Mouse (Mus musculus) stomach, embryonic 15.5 days (tissue): Measurements from ENCODE around the gene Stx8. TPM values are rescaled to one million over a fixed set of nuclear protein-coding genes. Genes with fewer than 3 reads are reported as not detected.

Experiments
- ATAC-seq: fragments of 200-750 bp; cut with Nextera tagmentation; 2 replicates; pipeline ENCODE4 v1.8.0; 2017; ENCODE audit warnings: low read depth, moderate number of reproducible peaks, moderate TSS enrichment; ENCODE audit not compliant: insufficient read depth, low FRiP score
- H3K27ac ChIP-seq: fragments of 300-500 bp; sonication (generic); 2 replicates; pipeline ENCODE4 v1.5.1; 2015; ENCODE audit warnings: mild to moderate bottlenecking, inconsistent platforms
- H3K27me3 ChIP-seq: fragments of 300-500 bp; sonication (generic); replicated peaks from 2 replicates; pipeline ENCODE4 v1.6.1; 2015; ENCODE audit warnings: inconsistent platforms
- H3K36me3 ChIP-seq: fragments of 300-500 bp; sonication (generic); 2 replicates; pipeline ENCODE4 v1.6.1; 2015; ENCODE audit warnings: inconsistent platforms
- H3K4me1 ChIP-seq: fragments of 300-500 bp; sonication (generic); 2 replicates; pipeline ENCODE4 v1.6.1; 2015; ENCODE audit warnings: inconsistent platforms
- H3K4me2 ChIP-seq: fragments of 300-500 bp; sonication (generic); 2 replicates; pipeline ENCODE4 v1.6.1; 2015; ENCODE audit warnings: mild to moderate bottlenecking, inconsistent platforms
- H3K4me3 ChIP-seq: fragments of 300-500 bp; sonication (generic); replicated peaks from 2 replicates; pipeline ENCODE4 v1.5.1; 2015; ENCODE audit warnings: inconsistent platforms
- H3K9ac ChIP-seq: fragments of 300-500 bp; sonication (generic); 2 replicates; pipeline ENCODE4 v1.6.1; 2015; ENCODE audit warnings: inconsistent platforms
- H3K9me3 ChIP-seq: fragments of 300-500 bp; sonication (generic); 2 replicates; pipeline ENCODE4 v1.6.1; 2016; ENCODE audit warnings: inconsistent platforms
- WGBS: fragments of 180-500 bp; shearing (Covaris S2); methylation state at CpG from one replicate; pipeline ENCODE4 v1.1.7; 2015; 5-methylcytosine and 5-hydroxymethylcytosine counted together
- polyA plus RNA-seq: library from polyadenylated mRNA; unstranded; fragments of >200 nt; fragmentation: Nextera tagmentation; extraction: Ambion mirVana; gene quantifications from 2 replicates; pipeline ENCODE4 v1.2.1, GENCODE M21; 2015

Gene Stx8
- polyA plus RNA-seq, 1 experiment from 2014 or later = 55.9 TPM

- ATAC-seq = no peak
- H3K27me3 ChIP-seq = no peaks in the 10 kb centered on the region
- no peak overlapping the region for H3K4me3 ChIP-seq
- no peak overlapping the region for H3K27ac ChIP-seq
- H3K4me2 ChIP-seq = no peak overlapping the region
- no peaks in the 10 kb centered on the region for H3K36me3 ChIP-seq
- 76% methylated on average over 4 of the region's 4 CpGs for WGBS
- H3K9ac ChIP-seq = no peak overlapping the region
- no peaks in the 10 kb centered on the region for H3K4me1 ChIP-seq
- H3K9me3 ChIP-seq = no peaks in the 10 kb centered on the region
Measured at GRCm38 (mm10) chr11:68103480-68103879, 137.5 kb downstream of the Stx8 start.

- Histone ChIP-seq H3K9me3 (no peaks in the 10 kb centered on the region), H3K36me3 (no peaks in the 10 kb centered on the region), H3K27me3 (no peaks in the 10 kb centered on the region), H3K9ac (no peak overlapping the region), H3K4me2 (no peak overlapping the region), H3K4me1 (no peaks in the 10 kb centered on the region), H3K27ac (no peak overlapping the region), H3K4me3 (no peak overlapping the region)
- no peak for ATAC-seq
- 82% methylated on average over 3 of the region's 3 CpGs for WGBS
Measured at GRCm38 (mm10) chr11:68106053-68106452, 140.1 kb downstream of the Stx8 start.

DNA sequence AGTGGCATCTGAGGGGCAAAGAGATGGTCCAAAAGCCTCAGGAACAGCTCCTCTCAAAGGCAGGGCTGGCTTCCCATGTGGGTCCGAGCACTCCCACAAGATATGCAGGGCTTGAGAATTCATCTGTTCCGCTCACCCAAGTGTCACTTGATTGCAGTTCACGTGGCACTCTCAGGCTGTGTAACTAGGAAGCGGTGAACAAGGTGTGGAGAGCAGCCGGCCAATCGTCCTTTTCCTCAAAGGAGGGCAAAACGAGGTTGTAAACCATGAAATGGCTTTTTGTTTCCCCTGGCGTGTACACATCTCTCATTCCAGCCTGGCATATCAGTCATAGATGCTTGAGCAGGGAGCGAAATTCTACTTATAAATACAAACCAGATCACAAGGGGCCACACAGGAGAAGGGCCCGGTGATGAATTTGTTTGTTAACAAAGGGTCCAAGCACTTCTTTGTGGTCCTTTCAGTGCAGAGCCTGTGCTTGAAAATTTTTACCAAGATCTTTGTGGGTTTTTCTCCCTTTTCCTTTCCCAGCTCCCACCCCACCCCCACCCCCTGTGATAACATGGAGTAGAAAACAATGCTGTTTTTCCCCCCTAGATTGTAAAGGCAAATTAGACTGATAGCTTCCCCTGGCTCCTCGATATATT lies 147.6 kb downstream of the Stx8 start:
- Histone ChIP-seq H3K27ac (no peak overlapping the region), H3K36me3 (no peaks in the 10 kb centered on the region), H3K27me3 (no peaks in the 10 kb centered on the region), H3K9me3 (no peaks in the 10 kb centered on the region), H3K4me1 (no peaks in the 10 kb centered on the region), H3K4me3 (no peak overlapping the region), H3K4me2 (no peak overlapping the region), H3K9ac (no peak overlapping the region)
- WGBS = 51% methylated on average over 11 of the region's 11 CpGs
- ATAC-seq = no peak

- no peak overlapping the region for H3K9ac ChIP-seq
- H3K36me3 ChIP-seq = no peaks in the 10 kb centered on the region
- 40% methylated on average over 6 of the region's 6 CpGs for WGBS
- no peak overlapping the region for H3K4me3 ChIP-seq
- H3K4me1 ChIP-seq = no peaks in the 10 kb centered on the region
- no peak overlapping the region for H3K27ac ChIP-seq
- no peak overlapping the region for H3K4me2 ChIP-seq
- H3K9me3 ChIP-seq = no peaks in the 10 kb centered on the region
- ATAC-seq = no peak
- no peaks in the 10 kb centered on the region for H3K27me3 ChIP-seq
Measured at GRCm38 (mm10) chr11:68114202-68114601, 148.2 kb downstream of the Stx8 start.

- WGBS = 40% methylated on average over 4 of the region's 4 CpGs
- Histone ChIP-seq H3K27me3 (no peaks in the 10 kb centered on the region), H3K9me3 (no peaks in the 10 kb centered on the region), H3K9ac (no peak overlapping the region), H3K27ac (no peak overlapping the region), H3K4me3 (no peak overlapping the region), H3K36me3 (no peaks in the 10 kb centered on the region), H3K4me1 (no peaks in the 10 kb centered on the region), H3K4me2 (no peak overlapping the region)
- no peak for ATAC-seq
Measured at GRCm38 (mm10) chr11:68116157-68116556, 150.2 kb downstream of the Stx8 start.

- ATAC-seq = no peak
- Histone ChIP-seq H3K36me3 (no peaks in the 10 kb centered on the region), H3K27ac (no peak overlapping the region), H3K4me1 (no peaks in the 10 kb centered on the region), H3K4me2 (no peak overlapping the region), H3K4me3 (no peak overlapping the region), H3K9ac (no peak overlapping the region), H3K27me3 (no peaks in the 10 kb centered on the region), H3K9me3 (no peaks in the 10 kb centered on the region)
- 92% methylated on average over 10 of the region's 10 CpGs for WGBS
Measured at GRCm38 (mm10) chr11:68117878-68118660, 152.1 kb downstream of the Stx8 start.

GRCm38 (mm10) chr11:68118679-68119078 lies 152.7 kb downstream of the Stx8 start:
- H3K9me3 ChIP-seq = no peaks in the 10 kb centered on the region
- H3K9ac ChIP-seq = no peak overlapping the region
- H3K4me1 ChIP-seq = no peaks in the 10 kb centered on the region
- no peak overlapping the region for H3K27ac ChIP-seq
- no peak overlapping the region for H3K4me2 ChIP-seq
- no peaks in the 10 kb centered on the region for H3K27me3 ChIP-seq
- ATAC-seq = no peak
- WGBS = 79% methylated on average over 4 of the region's 4 CpGs
- H3K4me3 ChIP-seq = no peak overlapping the region
- H3K36me3 ChIP-seq = no peaks in the 10 kb centered on the region

DNA sequence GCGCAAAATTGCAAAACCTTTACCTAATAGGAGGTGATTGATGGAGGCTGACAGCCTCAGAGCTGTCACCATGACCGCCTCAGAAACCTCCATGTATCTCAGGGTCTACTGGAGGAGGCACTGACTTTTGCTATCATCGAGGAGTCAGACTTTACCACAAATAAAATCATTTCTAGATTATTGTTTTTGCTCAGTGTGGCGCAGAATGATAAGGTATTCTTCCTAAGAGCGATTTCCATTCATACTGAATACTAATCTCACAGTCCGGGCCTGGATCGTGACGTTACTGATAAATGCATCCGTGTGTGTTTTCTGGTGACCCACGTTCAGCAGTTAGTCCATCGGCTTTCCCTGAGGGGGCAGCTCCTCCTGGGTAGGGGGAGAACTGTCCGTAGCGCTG lies 153.1 kb downstream of the Stx8 start:
- no peak overlapping the region for H3K27ac ChIP-seq
- H3K4me3 ChIP-seq = no peak overlapping the region
- no peak overlapping the region for H3K9ac ChIP-seq
- H3K4me2 ChIP-seq = no peak overlapping the region
- no peaks in the 10 kb centered on the region for H3K4me1 ChIP-seq
- H3K36me3 ChIP-seq = no peaks in the 10 kb centered on the region
- no peak for ATAC-seq
- 80% methylated on average over 13 of the region's 13 CpGs for WGBS
- H3K9me3 ChIP-seq = no peaks in the 10 kb centered on the region
- H3K27me3 ChIP-seq = no peaks in the 10 kb centered on the region

DNA sequence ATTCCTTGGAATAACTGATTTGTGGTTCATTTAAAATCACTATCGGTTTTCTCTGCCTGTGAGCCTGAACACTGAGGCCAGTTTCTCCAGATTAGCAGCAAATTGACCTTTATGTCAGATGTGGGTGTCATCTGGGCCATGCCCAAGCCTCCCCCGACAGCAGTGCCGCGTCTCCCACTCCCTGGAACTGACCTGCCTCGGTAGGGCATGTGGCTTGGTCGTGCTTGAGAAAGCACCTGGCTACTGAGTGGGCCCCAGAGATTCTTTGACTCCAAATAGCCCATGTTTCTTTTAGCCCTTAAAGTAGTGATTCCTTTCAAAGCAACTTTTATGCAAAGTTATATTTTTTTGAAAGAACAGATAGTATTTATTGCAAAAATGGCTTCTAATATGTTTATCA lies 155.3 kb downstream of the Stx8 start:
- 46% methylated on average over 6 of the region's 6 CpGs for WGBS
- Histone ChIP-seq H3K4me2 (no peak overlapping the region), H3K27ac (no peak overlapping the region), H3K36me3 (no peaks in the 10 kb centered on the region), H3K27me3 (no peaks in the 10 kb centered on the region), H3K9ac (no peak overlapping the region), H3K4me3 (no peak overlapping the region), H3K9me3 (no peaks in the 10 kb centered on the region), H3K4me1 (no peaks in the 10 kb centered on the region)
- ATAC-seq = no peak

DNA sequence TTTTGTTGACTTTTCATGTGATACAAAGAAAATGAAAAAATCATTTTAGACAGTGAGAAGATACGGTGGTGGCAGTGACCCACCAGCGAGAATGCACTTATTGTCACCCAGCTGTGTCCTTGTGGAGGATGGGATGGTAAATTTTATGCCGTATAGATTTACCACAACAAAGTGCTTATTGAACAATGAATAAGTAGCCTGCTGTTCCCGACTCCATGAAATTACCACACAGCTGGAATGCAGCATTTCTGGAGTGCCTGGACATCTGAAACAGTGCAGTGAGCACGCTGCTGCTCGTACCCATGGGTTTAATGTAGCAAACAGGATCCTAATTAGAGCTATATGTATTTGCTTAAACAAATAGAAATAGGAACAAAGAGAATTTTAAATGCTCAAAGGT lies 155.7 kb downstream of the Stx8 start:
- H3K9me3 ChIP-seq = no peaks in the 10 kb centered on the region
- 59% methylated on average over 6 of the region's 6 CpGs for WGBS
- H3K4me2 ChIP-seq = no peak overlapping the region
- no peak overlapping the region for H3K4me3 ChIP-seq
- H3K27me3 ChIP-seq = no peaks in the 10 kb centered on the region
- H3K36me3 ChIP-seq = no peaks in the 10 kb centered on the region
- H3K4me1 ChIP-seq = no peaks in the 10 kb centered on the region
- no peak overlapping the region for H3K9ac ChIP-seq
- ATAC-seq = no peak
- H3K27ac ChIP-seq = no peak overlapping the region

DNA sequence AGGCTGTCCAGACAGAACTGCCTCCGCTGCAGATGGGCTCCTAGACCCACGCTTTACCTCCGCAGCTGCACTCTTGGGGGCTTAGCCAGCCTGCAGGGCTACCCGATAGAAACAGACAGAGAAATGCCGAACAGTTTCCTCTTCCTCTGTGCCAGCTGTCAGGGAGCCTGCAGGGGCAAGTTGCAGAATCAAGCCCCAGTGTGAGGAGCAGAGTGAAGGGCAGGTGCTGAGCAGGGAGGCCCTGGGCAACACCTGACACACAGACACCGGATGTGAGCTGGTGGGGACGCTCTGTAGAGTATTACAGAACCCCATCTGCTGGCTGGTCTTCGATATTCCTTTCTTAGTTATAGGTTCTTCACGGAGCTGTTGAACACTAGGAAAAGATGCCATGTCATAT lies 160.1 kb downstream of the Stx8 start:
- no peaks in the 10 kb centered on the region for H3K27me3 ChIP-seq
- H3K4me2 ChIP-seq = no peak overlapping the region
- H3K36me3 ChIP-seq = no peaks in the 10 kb centered on the region
- H3K9ac ChIP-seq = no peak overlapping the region
- H3K27ac ChIP-seq = no peak overlapping the region
- 83% methylated on average over 9 of the region's 9 CpGs for WGBS
- no peaks in the 10 kb centered on the region for H3K9me3 ChIP-seq
- no peak overlapping the region for H3K4me3 ChIP-seq
- no peak for ATAC-seq
- H3K4me1 ChIP-seq = no peaks in the 10 kb centered on the region

DNA sequence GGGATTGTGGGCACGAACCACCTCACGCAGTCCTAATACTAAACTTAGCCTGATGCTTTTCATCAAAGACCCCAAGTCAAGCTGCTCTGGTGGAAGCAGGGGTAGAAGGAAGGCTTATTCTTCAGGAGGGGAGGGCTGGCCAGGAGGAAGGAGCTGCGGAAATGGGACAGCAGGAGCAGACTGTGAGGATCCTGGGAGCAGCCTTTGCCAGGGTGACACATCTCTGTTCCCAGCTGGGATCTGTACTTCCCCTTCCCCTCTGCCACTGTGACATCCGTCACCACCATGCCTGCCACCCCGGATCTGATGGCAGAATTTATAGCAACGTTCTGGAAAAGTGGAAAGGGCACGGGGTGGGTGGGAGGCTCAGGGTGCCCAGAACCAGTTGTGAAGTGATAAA lies 168.5 kb downstream of the Stx8 start:
- H3K4me2 ChIP-seq = no peak overlapping the region
- no peak overlapping the region for H3K9ac ChIP-seq
- H3K36me3 ChIP-seq = no peaks in the 10 kb centered on the region
- no peak overlapping the region for H3K4me3 ChIP-seq
- H3K27me3 ChIP-seq = no peaks in the 10 kb centered on the region
- no peaks in the 10 kb centered on the region for H3K9me3 ChIP-seq
- 0 out of 2 replicates have a peak, but pooled peaks cover 9% of the 10 kb centered on the region for H3K4me1 ChIP-seq
- 55% methylated on average over 7 of the region's 7 CpGs for WGBS
- ATAC-seq = no peak
- no peak overlapping the region for H3K27ac ChIP-seq
